Mouse (Mus musculus) MEL (cell line): ENCODE measurements around the gene Kctd5. TPM values are rescaled to one million over a fixed set of nuclear protein-coding genes. Genes with fewer than 3 reads are reported as not detected.

ENCODE experiments used
- DNase-seq: peaks from one replicate; pipeline ENCODE4 v3.0.0; 2011; ENCODE audit warnings: low read depth, low spot score
- H3K27ac ChIP-seq: 2 replicates; pipeline ENCODE4 v1.5.1; 2012; ENCODE audit warnings: low read depth, mild to moderate bottlenecking, control low read depth, low read length, moderate library complexity; ENCODE audit not compliant: control insufficient read depth
- H3K27me3 ChIP-seq, 2 experiments: fragments of 150-350 bp in 1 of 2; sonication (generic) in 1 of 2; 2 replicates each; pipeline ENCODE4 v1.6.1; 2012; ENCODE audit warnings: low read length in 2 of 2, mild to moderate bottlenecking in 2 of 2, improper control_type of control experiment in 1 of 2, moderate library complexity in 1 of 2; ENCODE audit not compliant: insufficient read depth in 2 of 2, control insufficient read depth in 1 of 2
- H3K36me3 ChIP-seq, 2 experiments: 2 replicates each; pipeline ENCODE4 v1.6.1; 2012 to 2014; ENCODE audit warnings: low read length in 2 of 2, improper control_type of control experiment in 1 of 2, inconsistent platforms in 1 of 2, mild to moderate bottlenecking in 1 of 2; ENCODE audit not compliant: insufficient read depth in 2 of 2, control insufficient read depth in 1 of 2
- H3K4me1 ChIP-seq, 2 experiments: fragments of 150-350 bp in 1 of 2; sonication (generic) in 1 of 2; 2 replicates each; pipeline ENCODE4 v1.6.1; 2012; ENCODE audit warnings: low read length in 2 of 2, improper control_type of control experiment in 1 of 2, mild to moderate bottlenecking in 1 of 2; ENCODE audit not compliant: insufficient read depth in 2 of 2, control insufficient read depth in 1 of 2
- H3K4me3 ChIP-seq, 2 experiments: fragments of 150-350 bp in 1 of 2; sonication (generic) in 1 of 2; 2 replicates each; pipeline ENCODE4 v1.5.1; 2012; ENCODE audit warnings: low read depth in 2 of 2, low read length in 2 of 2, mild to moderate bottlenecking in 2 of 2, moderate library complexity in 2 of 2, control low read depth in 1 of 2, improper control_type of control experiment in 1 of 2; ENCODE audit not compliant: control insufficient read depth in 1 of 2, insufficient read depth in 1 of 2
- H3K79me2 ChIP-seq: 2 replicates; pipeline ENCODE4 v1.6.1; 2012; ENCODE audit warnings: mild to moderate bottlenecking, low read length, moderate library complexity; ENCODE audit not compliant: control insufficient read depth, poor library complexity, insufficient read depth
- H3K9ac ChIP-seq: 2 replicates; pipeline ENCODE4 v1.6.1; 2012; ENCODE audit warnings: low read depth, mild to moderate bottlenecking, control low read depth, low read length, moderate library complexity; ENCODE audit not compliant: control insufficient read depth, poor library complexity, severe bottlenecking
- H3K9me3 ChIP-seq: fragments of 150-350 bp; sonication (generic); replicated peaks from 2 replicates; pipeline ENCODE4 v1.6.1; 2012; ENCODE audit warnings: mild to moderate bottlenecking, low read length, improper control_type of control experiment, moderate library complexity; ENCODE audit not compliant: insufficient read depth
- BHLHE40 ChIP-seq: IDR thresholded peaks from 2 replicates; pipeline ENCODE4 v1.6.1; 2012; ENCODE audit warnings: low read depth, mild to moderate bottlenecking, inconsistent platforms, low read length, improper control_type of control experiment, borderline replicate concordance
- CHD1 ChIP-seq: IDR thresholded peaks from 2 replicates; pipeline ENCODE4 v1.6.1; 2012; ENCODE audit warnings: low read depth, mild to moderate bottlenecking, inconsistent platforms, low read length, improper control_type of control experiment
- CHD2 ChIP-seq: IDR thresholded peaks from 2 replicates; pipeline ENCODE4 v1.6.1; 2011; ENCODE audit warnings: low read length, improper control_type of control experiment
- EP300 ChIP-seq, 2 experiments: IDR thresholded peaks; 2 replicates each; pipeline ENCODE4 v1.6.1; 2011; ENCODE audit warnings: improper control_type of control experiment in 2 of 2, low read length in 2 of 2, low read depth in 1 of 2, mild to moderate bottlenecking in 1 of 2
- GABPA ChIP-seq: IDR thresholded peaks from 2 replicates; pipeline ENCODE4 v1.6.1; 2012; ENCODE audit warnings: low read depth, mild to moderate bottlenecking, inconsistent platforms, low read length, improper control_type of control experiment, moderate library complexity
- JUND ChIP-seq: IDR thresholded peaks from 2 replicates; pipeline ENCODE4 v1.6.1; 2011; ENCODE audit warnings: low read depth, mild to moderate bottlenecking, improper control_type of control experiment, low read length
- KAT2A ChIP-seq: conservative IDR thresholded peaks from 2 replicates; pipeline ENCODE4 v1.6.1; 2012; ENCODE audit warnings: low read depth, low read length, improper control_type of control experiment, inconsistent platforms
- MAFK ChIP-seq: IDR thresholded peaks from 2 replicates; pipeline ENCODE4 v1.6.1; 2011; ENCODE audit warnings: low read depth, mild to moderate bottlenecking, low read length, improper control_type of control experiment, borderline replicate concordance
- MEF2A ChIP-seq: IDR thresholded peaks from 2 replicates; pipeline ENCODE4 v1.6.1; 2014; ENCODE audit warnings: low read depth, mild to moderate bottlenecking, inconsistent platforms, low read length, improper control_type of control experiment; ENCODE audit not compliant: poor library complexity, insufficient replicate concordance, severe bottlenecking; ENCODE audit errors: extremely low read depth
- MXI1 ChIP-seq: IDR thresholded peaks from 2 replicates; pipeline ENCODE4 v1.6.1; 2011; ENCODE audit warnings: mild to moderate bottlenecking, low read depth, low read length, improper control_type of control experiment
- MYC ChIP-seq: IDR thresholded peaks from 2 replicates; pipeline ENCODE4 v1.6.1; 2011; ENCODE audit warnings: low read depth, mild to moderate bottlenecking, low read length, improper control_type of control experiment, moderate library complexity
- NELFE ChIP-seq: IDR thresholded peaks from 2 replicates; pipeline ENCODE4 v1.6.1; 2011; ENCODE audit warnings: low read depth, low read length, improper control_type of control experiment
- NRF1 ChIP-seq: IDR thresholded peaks from 2 replicates; pipeline ENCODE4 v1.6.1; 2014; ENCODE audit warnings: low read depth, mild to moderate bottlenecking, inconsistent platforms, low read length, improper control_type of control experiment, moderate library complexity; ENCODE audit not compliant: poor library complexity, insufficient read depth, severe bottlenecking
- POLR2A ChIP-seq, 2 experiments: IDR thresholded peaks; 2 replicates each; pipeline ENCODE4 v1.6.1; 2011 to 2012; ENCODE audit warnings: low read length in 2 of 2, mild to moderate bottlenecking in 2 of 2, control low read depth in 1 of 2, improper control_type of control experiment in 1 of 2, low read depth in 1 of 2, moderate library complexity in 1 of 2; ENCODE audit not compliant: control insufficient read depth in 1 of 2, insufficient read depth in 1 of 2, poor library complexity in 1 of 2
- POLR2AphosphoS2 ChIP-seq: IDR thresholded peaks from 2 replicates; pipeline ENCODE4 v1.6.1; 2011; ENCODE audit warnings: low read length, improper control_type of control experiment
- RAD21 ChIP-seq: IDR thresholded peaks from 2 replicates; pipeline ENCODE4 v1.6.1; 2011; ENCODE audit warnings: mild to moderate bottlenecking, low read depth, low read length, improper control_type of control experiment
- SIN3A ChIP-seq: IDR thresholded peaks from 2 replicates; pipeline ENCODE4 v1.6.1; 2012; ENCODE audit warnings: low read length, improper control_type of control experiment, inconsistent platforms
- TAL1 ChIP-seq: IDR thresholded peaks from 2 replicates; pipeline ENCODE4 v1.6.1; 2012; ENCODE audit warnings: mild to moderate bottlenecking, inconsistent platforms, low read length, moderate library complexity, mixed read lengths
- TBP ChIP-seq: IDR thresholded peaks from 2 replicates; pipeline ENCODE4 v1.8.0; 2011; ENCODE audit warnings: low read depth, low read length, improper control_type of control experiment
- UBTF ChIP-seq: IDR thresholded peaks from 2 replicates; pipeline ENCODE4 v1.6.1; 2012; ENCODE audit warnings: low read depth, mild to moderate bottlenecking, inconsistent platforms, low read length, improper control_type of control experiment, moderate library complexity, borderline replicate concordance; ENCODE audit not compliant: insufficient read depth
- USF2 ChIP-seq, 2 experiments: IDR thresholded peaks; 2 replicates each; pipeline ENCODE4 v1.6.1; 2011 to 2012; ENCODE audit warnings: improper control_type of control experiment in 2 of 2, low read length in 2 of 2, borderline replicate concordance in 1 of 2, inconsistent platforms in 1 of 2, low read depth in 1 of 2, mild to moderate bottlenecking in 1 of 2; ENCODE audit not compliant: insufficient read depth in 1 of 2
- polyA plus RNA-seq, 2 experiments: library from polyadenylated mRNA; stranded (reverse) in 1 of 2; unstranded in 1 of 2; fragments of >175 nt in 1 of 2; fragments of >200 nt in 1 of 2; gene quantifications; 2 replicates each; pipeline versions ENCODE4 v1.2.1 to v1.2.4; 2012; ENCODE audit warnings: low replicate concordance in 2 of 2, low read depth in 1 of 2; ENCODE audit not compliant: insufficient read length in 2 of 2, insufficient read depth in 1 of 2, missing spikeins in 1 of 2
- total RNA-seq: library from RNA; depleted of rRNA; stranded (reverse); fragments of 300-350 nt; gene quantifications from 2 replicates; pipeline ENCODE4 v1.2.3, GENCODE M21; 2012

Gene Kctd5
- total and polyA plus RNA-seq, 3 experiments = 20.2 to 33.2 TPM; not detected in 1

GRCm38 (mm10) chr17:24030551-24030950 is 42.7 kb downstream of the Kctd5 start:
- H3K9me3 ChIP-seq = no peaks in the 10 kb centered on the region
- H3K27me3 ChIP-seq = peaks cover 6 to 8% of the 10 kb centered on the region in 2 experiments
- H3K4me3 ChIP-seq = no peak overlapping the region
- H3K27ac ChIP-seq = no peak overlapping the region
- TF ChIP-seq BHLHE40 = no peak
- no peak for TF ChIP-seq NRF1
- TF ChIP-seq, all 39 proteins: peak for 0
- no peak for DNase-seq
- H3K9ac ChIP-seq = no peak overlapping the region
- no peaks in the 10 kb centered on the region for H3K36me3 ChIP-seq
- no peaks in the 10 kb centered on the region for H3K79me2 ChIP-seq
- no peaks in the 10 kb centered on the region for H3K4me1 ChIP-seq

- no peak overlapping the region for H3K4me3 ChIP-seq
- no peak for TF ChIP-seq TBP
Observed at GRCm38 (mm10) chr17:24029477-24029876, 43.8 kb downstream of the Kctd5 start.

GRCm38 (mm10) chr17:24021375-24022199 is 51.7 kb downstream of the Kctd5 start:
- no peaks in the 10 kb centered on the region for H3K9me3 ChIP-seq
- no peaks in the 10 kb centered on the region for H3K36me3 ChIP-seq
- peaks cover 0 to 6% of the 10 kb centered on the region in 2 experiments; a peak in 1 of 4 replicates for H3K4me1 ChIP-seq
- no peak overlapping the region for H3K4me3 ChIP-seq
- DNase-seq = no peak
- no peaks in the 10 kb centered on the region; a peak in 3 of 4 replicates for H3K27me3 ChIP-seq
- no peaks in the 10 kb centered on the region for H3K79me2 ChIP-seq
- no peak overlapping the region for H3K9ac ChIP-seq
- no peak overlapping the region for H3K27ac ChIP-seq
- TF ChIP-seq SIN3A (no peak), EP300 (IDR thresholded peaks at IDR 0.05; ENCODE audit: low read depth in 1 of 2, low read length in 2 of 2) (no peak), JUND (no peak), RAD21 (no peak), MAFK (no peak), TBP (no peak), POLR2A (IDR thresholded peaks at IDR 0.05; ENCODE audit: control insufficient read depth in 1 of 2, insufficient read depth in 1 of 2, low read depth in 1 of 2, low read length in 2 of 2, poor library complexity in 1 of 2) (no peak), UBTF (no peak), KAT2A (no peak), TAL1 (no peak), NRF1 (no peak), USF2 (IDR thresholded peaks at IDR 0.05; ENCODE audit: borderline replicate concordance in 1 of 2, insufficient read depth in 1 of 2, low read depth in 1 of 2, low read length in 2 of 2) (no peak), POLR2AphosphoS2 (no peak), GABPA (no peak), CHD2 (no peak), MYC (no peak), CHD1 (no peak), MEF2A (no peak), MXI1 (no peak), NELFE (no peak)

More at GRCm38 (mm10) chr17:24029477-24029876, 43.8 kb downstream of the Kctd5 start:
- Histone ChIP-seq H3K27me3 (peaks cover 6% of the 10 kb centered on the region in 2 experiments), H3K4me1 (no peaks in the 10 kb centered on the region), H3K9me3 (no peaks in the 10 kb centered on the region), H3K36me3 (no peaks in the 10 kb centered on the region), H3K79me2 (no peaks in the 10 kb centered on the region), H3K9ac (no peak overlapping the region), H3K27ac (no peak overlapping the region)
- no peak for DNase-seq
